Mouse (Mus musculus): ENCODE measurements around the gene Slc25a39. TPM values are rescaled to one million over a fixed set of nuclear protein-coding genes. Genes with fewer than 3 reads are reported as not detected.

The Slc25a39 gene
- polyA plus RNA-seq, 1 experiment from 2014 or later: 168 TPM

DNA sequence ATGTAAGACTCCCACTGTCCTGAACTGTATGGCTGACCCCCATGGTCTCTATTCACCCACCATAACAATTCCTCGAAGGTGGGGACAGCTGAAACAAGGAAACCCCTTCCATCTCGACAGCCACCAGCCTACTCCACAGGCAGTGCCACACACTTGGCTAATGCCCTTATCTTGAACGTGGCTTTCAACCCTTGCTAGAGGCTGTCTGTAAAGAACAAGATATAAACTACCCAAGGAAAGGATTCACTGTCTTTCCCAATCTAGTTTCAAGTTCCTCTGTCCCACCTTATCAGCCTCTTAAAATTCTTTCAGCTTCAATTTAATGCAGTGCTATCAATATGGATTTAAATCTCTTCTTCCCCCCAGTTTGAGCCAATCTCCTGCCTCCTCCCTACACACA is 21.8 kb upstream of the Slc25a39 start:
- DNase-seq (ENCODE audit: low spot score) (no peak), ATAC-seq (replicated peaks; ENCODE audit: insufficient number of reproducible peaks, low FRiP score, low TSS enrichment, low read depth) (no peak)
- Histone ChIP-seq H3K9ac (replicated peaks; ENCODE audit: low read length) (peak overlapping the region; percentile 37; the same call in 1 of the 2 replicates), H3K4me2 (ENCODE audit: low read depth, low read length) (peak overlapping the region; percentile 49; the same call in 1 of the 2 replicates), H3K27ac (replicated peaks; ENCODE audit: low read depth, low read length) (no peak overlapping the region), H3K4me3 (ENCODE audit: low read depth, low read length) (peak overlapping the region; percentile 44), H3K27me3 (ENCODE audit: control insufficient read depth, insufficient read depth, low read length) (no peaks in the 10 kb centered on the region), H3K4me1 (ENCODE audit: control insufficient read depth, insufficient read depth, low read length) (no peaks in the 10 kb centered on the region; the same call in 1 of the 2 replicates), H3K9me3 (replicated peaks; ENCODE audit: control insufficient read depth, low read length) (no peaks in the 10 kb centered on the region), H3K36me3 (replicated peaks; ENCODE audit: control insufficient read depth, insufficient read depth, low read depth, low read length) (no peaks in the 10 kb centered on the region)
- 49% methylated on average over 3 of the region's 3 CpGs for WGBS

DNA sequence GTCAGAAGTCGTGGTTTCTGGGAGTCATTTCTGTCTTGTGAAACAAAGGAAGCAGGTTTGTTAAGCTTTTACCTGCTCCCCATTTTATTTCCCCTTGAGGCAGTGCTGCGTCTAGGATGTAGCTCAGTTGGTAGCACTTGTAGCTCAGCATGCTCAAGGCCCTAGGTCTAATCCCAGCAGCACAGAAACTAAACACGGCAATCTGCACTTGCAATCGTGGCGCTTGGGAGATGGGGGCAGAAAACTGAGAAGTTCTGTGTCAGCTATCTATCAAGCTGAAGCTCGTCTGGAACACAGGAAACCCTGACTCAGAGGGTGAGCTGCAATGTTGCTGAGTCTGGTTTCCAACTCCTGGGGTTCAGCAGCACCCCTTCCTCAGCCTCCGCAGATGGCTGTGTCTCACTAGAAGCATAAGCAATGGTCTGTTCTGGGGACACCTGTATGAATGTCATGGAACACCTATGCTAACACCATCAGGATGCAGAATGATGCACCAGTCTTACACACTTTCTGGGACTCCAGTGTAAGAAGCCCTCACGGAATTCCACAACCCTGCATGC is 21.3 kb upstream of the Slc25a39 start:
- Histone ChIP-seq H3K9ac (replicated peaks; ENCODE audit: low read length) (0 out of 2 replicates have a peak overlapping the region, but pooled peaks have one; percentile 13), H3K9me3 (replicated peaks; ENCODE audit: control insufficient read depth, low read length) (no peaks in the 10 kb centered on the region), H3K27ac (replicated peaks; ENCODE audit: low read depth, low read length) (no peak overlapping the region), H3K36me3 (replicated peaks; ENCODE audit: control insufficient read depth, insufficient read depth, low read depth, low read length) (no peaks in the 10 kb centered on the region), H3K4me3 (ENCODE audit: low read depth, low read length) (no peak overlapping the region; the same call in 1 of the 2 replicates), H3K4me2 (ENCODE audit: low read depth, low read length) (no peak overlapping the region), H3K4me1 (ENCODE audit: control insufficient read depth, insufficient read depth, low read length) (no peaks in the 10 kb centered on the region; the same call in 1 of the 2 replicates), H3K27me3 (ENCODE audit: control insufficient read depth, insufficient read depth, low read length) (no peaks in the 10 kb centered on the region)
- WGBS: 66% methylated on average over 8 of the region's 8 CpGs
- DNase-seq (ENCODE audit: low spot score) (no peak), ATAC-seq (replicated peaks; ENCODE audit: insufficient number of reproducible peaks, low FRiP score, low TSS enrichment, low read depth) (no peak)

DNA sequence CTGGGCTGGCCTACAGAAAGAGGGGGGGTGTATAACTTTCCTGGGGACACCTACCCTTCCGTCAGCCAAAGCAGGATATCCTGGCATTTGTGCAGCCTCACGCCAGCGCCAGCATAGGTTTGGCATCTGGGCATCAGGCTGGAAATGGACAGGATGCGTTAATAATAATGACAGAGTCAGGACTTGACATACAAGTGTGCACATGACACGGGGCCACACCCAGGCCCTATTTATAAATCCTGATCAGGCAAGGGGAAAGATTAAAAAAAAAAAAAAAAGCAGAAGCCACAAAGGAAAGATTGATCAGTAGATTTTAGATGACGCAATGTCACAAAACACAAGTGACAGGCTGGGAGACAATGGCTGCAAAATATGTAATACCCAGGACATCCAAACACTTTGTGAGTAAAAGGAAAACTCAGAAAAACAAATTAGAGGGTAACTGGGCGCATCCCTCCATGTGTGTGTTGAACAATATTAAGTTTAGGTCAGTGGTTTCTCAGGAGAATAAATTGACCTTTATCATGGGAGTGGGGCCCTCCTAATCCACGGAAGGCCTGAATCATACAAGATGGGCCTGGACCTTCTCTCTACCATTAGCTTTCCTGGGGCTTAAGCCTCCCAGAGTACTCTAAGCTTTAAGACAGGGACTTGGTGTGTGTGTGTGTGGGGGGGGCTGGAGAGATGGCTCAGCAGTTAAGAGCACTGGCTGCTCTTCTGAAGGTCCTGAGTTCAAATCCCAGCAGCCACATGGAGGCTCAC is 18.0 kb upstream of the Slc25a39 start:
- H3K36me3 ChIP-seq (replicated peaks; ENCODE audit: control insufficient read depth, insufficient read depth, low read depth, low read length): no peaks in the 10 kb centered on the region
- no peaks in the 10 kb centered on the region for H3K4me1 ChIP-seq (ENCODE audit: control insufficient read depth, insufficient read depth, low read length)
- ATAC-seq (replicated peaks; ENCODE audit: insufficient number of reproducible peaks, low FRiP score, low TSS enrichment, low read depth) (no peak), DNase-seq (ENCODE audit: low spot score) (no peak)
- H3K4me3 ChIP-seq (ENCODE audit: low read depth, low read length): no peak overlapping the region
- H3K27me3 ChIP-seq (ENCODE audit: control insufficient read depth, insufficient read depth, low read length): no peaks in the 10 kb centered on the region
- H3K9me3 ChIP-seq (replicated peaks; ENCODE audit: control insufficient read depth, low read length): no peaks in the 10 kb centered on the region
- H3K27ac ChIP-seq (replicated peaks; ENCODE audit: low read depth, low read length): no peak overlapping the region
- 84% methylated on average over 8 of the region's 8 CpGs for WGBS
- no peak overlapping the region for H3K9ac ChIP-seq (replicated peaks; ENCODE audit: low read length)
- no peak overlapping the region for H3K4me2 ChIP-seq (ENCODE audit: low read depth, low read length)

DNA sequence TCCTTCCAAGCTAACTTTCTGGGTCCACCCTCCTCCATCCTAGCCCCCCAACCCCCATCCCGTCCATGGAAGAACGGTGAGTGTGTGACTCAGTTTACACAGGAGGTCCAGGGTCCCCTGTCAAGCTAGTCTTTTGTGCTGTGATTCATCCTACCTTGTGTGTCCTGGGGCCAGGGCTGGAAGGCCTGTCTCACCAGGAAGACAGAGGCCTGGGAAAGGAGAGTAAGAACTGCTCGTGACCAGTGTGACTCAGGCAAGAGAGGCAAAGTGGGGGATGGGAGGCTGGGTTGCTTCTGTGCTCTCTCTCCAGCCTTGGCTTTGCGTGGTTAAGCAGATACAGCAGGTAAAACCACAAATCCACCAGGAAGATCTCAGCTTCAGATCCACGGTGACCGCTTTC is 16.9 kb upstream of the Slc25a39 start:
- Histone ChIP-seq H3K9me3 (replicated peaks; ENCODE audit: control insufficient read depth, low read length) (no peaks in the 10 kb centered on the region), H3K9ac (replicated peaks; ENCODE audit: low read length) (no peak overlapping the region), H3K27me3 (ENCODE audit: control insufficient read depth, insufficient read depth, low read length) (no peaks in the 10 kb centered on the region), H3K36me3 (replicated peaks; ENCODE audit: control insufficient read depth, insufficient read depth, low read depth, low read length) (no peaks in the 10 kb centered on the region), H3K4me3 (ENCODE audit: low read depth, low read length) (no peak overlapping the region), H3K27ac (replicated peaks; ENCODE audit: low read depth, low read length) (no peak overlapping the region), H3K4me2 (ENCODE audit: low read depth, low read length) (no peak overlapping the region), H3K4me1 (ENCODE audit: control insufficient read depth, insufficient read depth, low read length) (no peaks in the 10 kb centered on the region)
- DNase-seq (ENCODE audit: low spot score) (no peak), ATAC-seq (replicated peaks; ENCODE audit: insufficient number of reproducible peaks, low FRiP score, low TSS enrichment, low read depth) (no peak)
- WGBS: 73% methylated on average over 6 of the region's 6 CpGs

DNA sequence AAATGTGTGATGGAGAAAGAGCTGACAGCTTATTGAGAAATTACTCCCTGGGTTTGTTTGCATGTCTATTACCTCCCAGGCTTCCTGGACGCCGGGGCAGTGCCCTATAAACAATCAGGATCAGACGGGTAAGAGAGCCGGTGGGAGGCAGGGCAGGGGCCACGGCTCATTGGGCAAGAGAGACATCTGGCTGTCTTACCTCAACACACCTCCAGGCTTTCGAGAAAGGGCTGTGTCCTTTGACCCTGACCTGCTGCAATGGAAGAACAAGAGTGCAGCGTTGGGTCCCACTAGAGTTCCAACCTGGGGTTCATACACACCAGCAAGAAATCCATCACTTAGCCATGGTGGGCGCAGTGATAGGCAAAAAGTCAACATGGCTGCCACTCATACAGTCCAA is 13.8 kb upstream of the Slc25a39 start:
- WGBS: 58% methylated on average over 8 of the region's 8 CpGs
- Histone ChIP-seq H3K4me1 (ENCODE audit: control insufficient read depth, insufficient read depth, low read length) (no peaks in the 10 kb centered on the region), H3K27me3 (ENCODE audit: control insufficient read depth, insufficient read depth, low read length) (no peaks in the 10 kb centered on the region)

DNA sequence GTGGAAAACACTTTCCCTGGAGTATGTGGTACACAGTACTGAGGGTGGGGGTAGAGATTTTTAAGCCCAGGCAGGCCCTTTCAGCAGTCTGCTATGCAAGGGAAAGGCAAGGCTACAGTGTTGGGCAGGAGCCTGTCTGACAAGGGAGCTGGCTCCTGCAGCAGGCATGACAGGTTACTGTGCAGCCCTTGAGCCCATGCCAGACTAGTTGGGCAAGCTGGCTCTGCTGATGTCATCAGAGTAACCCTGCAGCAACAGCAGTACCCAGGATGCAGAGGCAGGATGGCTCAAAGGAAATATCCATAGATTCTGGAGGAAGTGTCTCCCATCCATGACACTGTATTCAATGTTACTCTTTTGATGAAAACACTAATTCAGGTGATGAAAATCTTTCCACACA is 11.1 kb upstream of the Slc25a39 start:
- no peaks in the 10 kb centered on the region for H3K9me3 ChIP-seq (replicated peaks; ENCODE audit: control insufficient read depth, low read length)
- no peaks in the 10 kb centered on the region for H3K36me3 ChIP-seq (replicated peaks; ENCODE audit: control insufficient read depth, insufficient read depth, low read depth, low read length)
- no peak for DNase-seq (ENCODE audit: low spot score)
- H3K27me3 ChIP-seq (ENCODE audit: control insufficient read depth, insufficient read depth, low read length): no peaks in the 10 kb centered on the region
- H3K4me1 ChIP-seq (ENCODE audit: control insufficient read depth, insufficient read depth, low read length): no peaks in the 10 kb centered on the region
- H3K27ac ChIP-seq (replicated peaks; ENCODE audit: low read depth, low read length): no peak overlapping the region
- H3K9ac ChIP-seq (replicated peaks; ENCODE audit: low read length): no peak overlapping the region
- no peak overlapping the region for H3K4me3 ChIP-seq (ENCODE audit: low read depth, low read length)
- no peak for ATAC-seq (replicated peaks; ENCODE audit: insufficient number of reproducible peaks, low FRiP score, low TSS enrichment, low read depth)
- H3K4me2 ChIP-seq (ENCODE audit: low read depth, low read length): no peak overlapping the region

More for the DNA sequence above, 13.8 kb upstream of the Slc25a39 start:
- ATAC-seq (replicated peaks; ENCODE audit: insufficient number of reproducible peaks, low FRiP score, low TSS enrichment, low read depth): no peak
- H3K36me3 ChIP-seq (replicated peaks; ENCODE audit: control insufficient read depth, insufficient read depth, low read depth, low read length): no peaks in the 10 kb centered on the region
- H3K27ac ChIP-seq (replicated peaks; ENCODE audit: low read depth, low read length): no peak overlapping the region
- no peak overlapping the region for H3K4me2 ChIP-seq (ENCODE audit: low read depth, low read length)
- no peak for DNase-seq (ENCODE audit: low spot score)
- H3K9ac ChIP-seq (replicated peaks; ENCODE audit: low read length): no peak overlapping the region
- no peak overlapping the region for H3K4me3 ChIP-seq (ENCODE audit: low read depth, low read length)
- H3K9me3 ChIP-seq (replicated peaks; ENCODE audit: control insufficient read depth, low read length): no peaks in the 10 kb centered on the region

DNA sequence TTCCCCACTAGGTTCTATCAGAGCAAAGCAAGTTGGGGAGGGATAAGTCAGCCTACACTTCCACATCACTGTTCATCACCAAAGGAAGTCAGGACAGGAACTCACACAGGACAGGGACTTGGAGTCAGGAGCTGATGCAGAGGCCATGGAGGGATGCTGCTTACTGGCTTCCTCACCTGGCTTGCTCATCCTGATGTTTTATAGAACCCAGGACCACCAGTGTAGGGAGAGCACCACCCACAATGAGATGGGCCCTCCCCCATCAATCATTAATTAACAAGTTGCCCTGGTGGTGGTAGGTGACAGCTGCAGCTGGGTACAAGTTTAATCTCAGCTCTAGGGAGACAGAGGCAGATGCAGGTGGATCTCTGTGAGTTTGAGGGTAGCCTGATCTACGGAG is 9.4 kb upstream of the Slc25a39 start:
- H3K9ac ChIP-seq (replicated peaks; ENCODE audit: low read length): no peak overlapping the region
- no peak overlapping the region for H3K4me3 ChIP-seq (ENCODE audit: low read depth, low read length)
- WGBS: 84% methylated on average over 1 of the region's 1 CpGs
- no peak for DNase-seq (ENCODE audit: low spot score)
- no peaks in the 10 kb centered on the region for H3K27me3 ChIP-seq (ENCODE audit: control insufficient read depth, insufficient read depth, low read length)
- H3K27ac ChIP-seq (replicated peaks; ENCODE audit: low read depth, low read length): no peak overlapping the region
- ATAC-seq (replicated peaks; ENCODE audit: insufficient number of reproducible peaks, low FRiP score, low TSS enrichment, low read depth): no peak
- H3K4me1 ChIP-seq (ENCODE audit: control insufficient read depth, insufficient read depth, low read length): no peaks in the 10 kb centered on the region
- H3K36me3 ChIP-seq (replicated peaks; ENCODE audit: control insufficient read depth, insufficient read depth, low read depth, low read length): no peaks in the 10 kb centered on the region
- H3K4me2 ChIP-seq (ENCODE audit: low read depth, low read length): no peak overlapping the region
- no peaks in the 10 kb centered on the region for H3K9me3 ChIP-seq (replicated peaks; ENCODE audit: control insufficient read depth, low read length)

DNA sequence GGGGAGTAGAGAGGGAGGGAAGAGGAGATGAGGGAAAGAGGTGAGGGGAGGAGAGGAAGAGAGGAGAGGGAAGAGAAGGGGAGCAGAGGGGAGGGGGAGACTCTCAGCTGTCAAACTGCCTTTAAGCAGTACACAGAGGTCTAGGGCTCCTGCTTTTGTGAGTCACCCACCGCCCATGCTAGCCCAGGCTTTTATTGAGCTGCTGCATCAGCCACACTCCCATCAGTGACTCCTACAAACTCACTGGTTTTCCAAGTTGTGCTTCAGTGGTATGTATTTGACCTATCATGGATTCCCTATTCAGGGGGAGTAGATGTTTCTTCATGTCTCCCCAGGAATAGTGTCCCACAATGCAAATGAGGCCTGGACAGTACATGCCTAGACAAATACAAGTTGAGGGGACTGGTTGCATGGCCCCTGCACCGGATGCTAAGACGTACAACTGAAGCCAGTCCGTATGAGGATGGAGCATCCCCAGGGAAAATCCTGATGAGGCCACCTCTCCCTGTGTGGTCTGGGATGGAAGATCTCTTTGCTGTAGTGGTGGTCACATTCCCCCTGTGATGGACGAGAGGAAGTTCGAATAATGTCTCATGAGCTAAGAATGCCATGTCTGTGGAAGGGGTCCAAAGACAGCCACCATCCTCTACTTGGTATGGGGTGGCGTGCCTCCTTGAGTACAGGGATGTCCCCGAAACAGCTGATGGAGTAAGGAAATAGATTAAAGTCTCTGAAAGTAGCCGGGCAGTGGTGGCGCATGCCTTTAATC is 7.5 kb upstream of the Slc25a39 start:
- H3K27ac ChIP-seq (replicated peaks; ENCODE audit: low read depth, low read length): no peak overlapping the region
- DNase-seq (ENCODE audit: low spot score): no peak
- WGBS: 68% methylated on average over 10 of the region's 10 CpGs

More for the DNA sequence above, 7.5 kb upstream of the Slc25a39 start:
- no peak for ATAC-seq (replicated peaks; ENCODE audit: insufficient number of reproducible peaks, low FRiP score, low TSS enrichment, low read depth)
- no peak overlapping the region for H3K4me2 ChIP-seq (ENCODE audit: low read depth, low read length)
- no peaks in the 10 kb centered on the region for H3K9me3 ChIP-seq (replicated peaks; ENCODE audit: control insufficient read depth, low read length)
- no peak overlapping the region for H3K9ac ChIP-seq (replicated peaks; ENCODE audit: low read length)
- H3K4me1 ChIP-seq (ENCODE audit: control insufficient read depth, insufficient read depth, low read length): no peaks in the 10 kb centered on the region
- no peak overlapping the region for H3K4me3 ChIP-seq (ENCODE audit: low read depth, low read length)
- no peaks in the 10 kb centered on the region for H3K36me3 ChIP-seq (replicated peaks; ENCODE audit: control insufficient read depth, insufficient read depth, low read depth, low read length)
- H3K27me3 ChIP-seq (ENCODE audit: control insufficient read depth, insufficient read depth, low read length): no peaks in the 10 kb centered on the region

Measured in embryonic facial prominence, embryonic 11.5 days (tissue).